Mouse (Mus musculus): ENCODE measurements around the gene Trip12. TPM values are rescaled to one million over a fixed set of nuclear protein-coding genes. Genes with fewer than 3 reads are reported as not detected.

Gene Trip12
- total RNA-seq (2014; fragmentation: Nextera tagmentation) (106 and 145 TPM in 2 replicates), total RNA-seq (2017) (138 and 204 TPM in 2 replicates)

DNA sequence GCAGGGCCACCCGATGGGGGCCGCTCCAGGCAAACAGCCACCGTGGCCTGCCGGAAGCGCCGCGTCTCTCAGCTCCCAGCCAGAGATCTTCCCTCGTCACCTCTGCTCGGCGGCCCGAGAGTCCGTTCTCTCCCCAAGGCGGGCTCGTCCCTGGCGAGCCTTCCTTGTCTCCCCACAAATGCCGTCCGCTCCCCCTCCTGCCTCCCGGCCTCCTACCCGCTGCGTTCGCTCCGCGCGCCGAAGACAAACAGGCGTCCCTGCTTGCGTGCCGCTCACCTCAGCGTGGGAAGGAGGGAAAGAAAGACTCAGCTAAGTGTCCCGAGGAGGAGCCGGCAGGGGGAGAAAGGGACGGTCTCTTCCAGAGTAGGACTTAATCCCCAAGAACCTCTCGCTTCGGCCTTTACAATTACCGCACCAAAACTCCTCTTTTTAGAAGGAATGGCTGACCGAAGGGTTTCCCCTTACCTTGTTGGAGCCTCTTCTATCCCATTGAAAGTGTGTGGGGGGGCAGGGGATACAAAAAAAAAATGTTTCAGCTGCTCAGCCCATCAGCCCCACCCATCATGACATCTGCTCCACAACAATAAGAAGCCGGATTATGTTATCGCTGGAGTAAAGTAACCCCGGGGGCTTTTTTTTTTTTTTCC is at the start of gene Trip12:
Gene Trip12, minus strand, starts transcription at position 499 of the 647 bp plus-strand sequence.
- peak; percentile 45 for ATAC-seq (replicated peaks; ENCODE audit: poor library complexity, severe bottlenecking)

DNA sequence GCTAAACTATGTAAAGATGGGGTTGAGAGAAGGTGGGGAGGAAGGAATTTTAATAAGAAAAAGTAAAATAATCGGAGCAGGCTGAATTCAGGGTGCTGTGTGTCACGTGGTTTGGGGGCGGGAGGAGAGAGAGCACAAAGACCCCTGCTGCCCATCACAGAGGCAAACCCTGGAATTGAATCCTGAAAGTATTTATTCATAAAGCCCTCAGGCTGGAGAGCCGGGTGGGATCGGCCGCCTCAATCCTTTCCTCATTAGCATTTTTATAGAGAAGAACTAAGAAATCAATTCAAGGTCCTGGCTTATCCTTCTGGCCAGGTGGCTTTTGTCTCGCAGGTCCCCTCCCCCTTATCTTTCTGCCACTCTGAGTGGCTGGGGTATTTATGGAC is 49.7 kb upstream of the Trip12 start:
- no peak for ATAC-seq (replicated peaks; ENCODE audit: poor library complexity, severe bottlenecking)

DNA sequence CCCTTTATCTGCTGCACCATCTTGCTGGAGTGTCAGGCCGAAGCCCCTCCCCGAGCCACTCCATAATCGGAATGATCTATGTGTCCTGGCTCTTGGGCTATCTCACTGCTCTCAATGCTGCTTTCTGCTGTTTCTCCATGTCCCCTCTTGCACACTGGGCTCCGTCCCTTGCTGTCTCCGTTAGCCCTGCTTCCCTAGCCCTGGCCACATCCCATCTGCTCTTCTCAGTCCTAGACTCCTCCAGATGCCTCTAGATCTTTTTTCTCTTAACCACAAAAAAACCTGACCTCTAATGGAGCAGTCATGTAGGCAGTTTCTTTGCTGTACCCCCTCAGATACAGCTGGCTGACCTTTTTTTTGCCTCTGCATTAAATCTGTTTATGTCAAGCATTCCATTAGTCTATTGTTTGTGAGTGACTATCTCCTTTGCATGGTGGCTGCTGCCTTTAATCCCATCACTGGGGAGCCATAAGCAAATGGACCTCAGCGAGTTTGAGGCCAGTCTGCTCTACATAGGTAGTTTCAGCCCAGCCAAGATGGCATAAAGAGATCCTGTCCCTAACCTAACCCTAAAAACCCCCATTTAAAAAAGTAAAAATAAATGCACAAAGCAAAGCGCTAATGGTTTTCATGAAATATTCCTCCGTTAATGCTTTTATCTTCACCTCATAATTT is 49.2 kb upstream of the Trip12 start:
- no peak for ATAC-seq (replicated peaks; ENCODE audit: poor library complexity, severe bottlenecking)

DNA sequence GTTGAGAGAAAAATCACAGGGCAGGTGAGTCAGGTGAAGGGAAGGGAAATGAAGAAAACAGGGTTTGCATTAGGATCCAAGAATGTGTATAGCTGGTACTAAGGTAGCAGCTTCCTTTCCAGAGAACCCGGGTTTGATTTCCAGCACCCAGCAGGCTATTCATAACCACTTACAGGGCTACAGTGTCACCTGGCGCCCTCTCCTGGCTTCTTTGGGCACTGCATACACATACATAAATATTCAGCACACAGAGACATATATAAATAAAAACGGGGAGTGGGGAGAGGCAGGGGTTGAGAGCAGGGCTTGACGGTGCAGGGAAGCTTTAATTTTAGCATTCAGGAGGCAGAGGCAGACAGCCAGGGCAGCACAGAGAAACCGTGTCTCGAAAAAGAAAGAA is 45.6 kb upstream of the Trip12 start:
- ATAC-seq (replicated peaks; ENCODE audit: poor library complexity, severe bottlenecking), result no peak

DNA sequence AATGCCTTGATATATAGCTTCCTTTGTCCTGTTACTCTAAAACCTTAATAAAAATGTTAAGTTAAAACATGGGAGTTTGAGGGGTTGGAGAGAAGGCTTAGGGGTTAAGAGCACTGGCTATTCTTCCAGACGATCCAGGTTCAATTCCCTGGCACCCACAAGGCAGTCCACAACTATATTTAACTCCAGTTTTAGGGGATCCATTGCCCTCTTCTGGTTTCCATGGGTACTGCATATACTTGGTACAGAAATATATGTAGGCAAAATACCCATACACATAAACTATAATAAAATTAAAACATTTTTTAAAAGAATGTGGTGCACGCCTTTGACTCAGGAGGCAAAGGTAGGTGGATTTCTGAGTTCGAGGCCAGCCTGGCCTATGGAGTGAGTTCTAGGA is 44.9 kb upstream of the Trip12 start:
- ATAC-seq (replicated peaks; ENCODE audit: poor library complexity, severe bottlenecking), result peak; percentile 67

DNA sequence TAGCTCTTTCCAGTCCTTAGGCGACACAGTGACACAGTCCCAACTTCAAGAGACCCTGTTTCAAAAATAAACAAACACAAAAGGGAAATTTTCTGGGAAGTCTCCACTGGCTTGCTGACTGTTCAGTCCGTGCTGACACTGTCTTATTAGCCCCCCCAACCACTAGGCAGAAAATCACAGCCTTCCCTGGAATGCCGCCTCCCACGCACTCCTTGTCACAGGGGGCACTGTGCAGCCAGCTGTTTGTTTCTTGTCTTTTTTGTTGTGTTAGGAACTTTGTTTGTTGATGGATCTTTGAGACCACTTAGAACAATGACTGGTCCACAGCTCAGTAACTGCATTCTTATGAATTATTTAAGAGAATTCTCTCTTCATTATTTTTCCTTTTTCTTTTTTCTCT is 43.6 kb upstream of the Trip12 start:
- no peak for ATAC-seq (replicated peaks; ENCODE audit: poor library complexity, severe bottlenecking)

DNA sequence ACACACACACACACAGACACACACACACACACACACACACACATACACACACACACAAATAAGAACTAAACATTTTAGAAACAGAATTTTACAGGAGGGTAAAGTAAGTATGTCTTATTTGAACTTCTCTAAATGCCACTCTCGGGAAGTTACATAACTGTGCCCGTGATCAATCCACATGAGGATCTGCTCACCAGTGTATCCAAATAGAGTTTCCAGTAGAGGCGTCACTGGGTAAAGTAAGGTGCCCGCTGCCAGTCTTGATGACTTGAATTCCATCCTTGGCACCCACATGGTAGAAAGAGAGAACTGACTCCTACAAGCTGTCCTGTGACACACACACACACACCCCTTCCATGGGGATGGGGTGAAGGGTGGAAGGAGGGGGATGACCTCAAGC is 42.6 kb upstream of the Trip12 start:
- 0 out of 2 replicates have a peak, but pooled peaks have one; percentile 14 for ATAC-seq (replicated peaks; ENCODE audit: poor library complexity, severe bottlenecking)

DNA sequence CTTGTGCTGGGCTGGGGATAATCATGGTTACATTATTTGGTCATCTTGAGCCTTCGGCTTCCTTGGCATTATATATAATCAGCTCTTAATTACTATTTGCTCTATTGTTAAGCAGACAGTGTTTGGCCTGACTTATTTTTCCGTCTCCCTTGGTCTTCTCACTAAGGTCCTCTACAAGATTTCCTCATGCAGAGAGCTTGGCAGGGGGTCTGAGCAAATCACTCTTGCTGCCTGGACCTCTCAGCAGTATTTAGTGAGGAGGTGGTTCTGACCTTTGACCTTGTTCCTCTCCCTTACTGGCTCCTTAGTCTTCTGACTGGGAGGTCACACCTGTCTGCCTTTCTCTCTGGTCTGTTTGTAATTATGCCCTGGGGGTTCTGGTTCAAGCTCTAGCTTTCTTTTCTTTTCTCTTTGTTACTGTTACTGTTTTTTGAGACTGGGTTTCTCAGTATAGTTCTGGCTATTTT is 41.8 kb upstream of the Trip12 start:
- no peak for ATAC-seq (replicated peaks; ENCODE audit: poor library complexity, severe bottlenecking)

DNA sequence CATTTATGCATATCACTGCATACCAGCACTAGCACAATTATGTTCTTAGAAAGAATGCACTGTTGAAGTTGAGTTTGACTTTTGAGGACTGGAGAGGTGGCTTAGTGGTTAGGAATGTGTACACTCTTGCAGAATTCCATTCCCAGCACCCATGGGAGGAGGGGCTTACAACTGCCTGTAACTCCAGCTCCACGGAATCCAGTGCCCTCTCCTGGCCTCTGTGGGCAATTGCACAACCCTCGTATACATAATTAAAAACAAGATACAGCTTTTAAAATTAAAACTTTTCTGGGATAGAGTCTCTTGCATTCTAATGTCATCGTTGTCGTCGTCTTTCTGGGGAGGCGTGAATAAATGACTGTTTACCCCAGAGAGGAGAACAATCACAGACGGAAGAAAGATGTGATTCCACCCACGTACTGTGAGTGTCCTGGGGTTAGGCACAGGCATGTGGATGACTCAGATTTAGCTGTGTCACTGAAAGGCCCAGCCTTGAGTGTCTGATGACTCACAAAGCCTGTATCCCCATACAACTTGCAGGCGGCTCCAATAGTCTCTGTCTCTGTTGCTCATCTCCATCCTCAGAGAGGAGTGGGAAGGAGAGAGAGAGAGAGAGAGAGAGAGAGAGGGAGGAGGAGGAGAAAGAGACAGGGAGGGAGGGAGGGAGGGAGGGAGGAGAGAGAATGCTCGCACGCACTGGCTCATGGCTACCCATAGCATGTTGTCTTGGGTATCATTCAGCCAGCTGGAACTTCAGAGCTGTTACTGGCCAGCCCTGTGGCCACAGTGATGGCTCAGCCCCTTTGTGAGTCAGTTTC is 41.1 kb upstream of the Trip12 start:
- peak; percentile 61; the same call in 1 of the 2 replicates for ATAC-seq (replicated peaks; ENCODE audit: poor library complexity, severe bottlenecking)

DNA sequence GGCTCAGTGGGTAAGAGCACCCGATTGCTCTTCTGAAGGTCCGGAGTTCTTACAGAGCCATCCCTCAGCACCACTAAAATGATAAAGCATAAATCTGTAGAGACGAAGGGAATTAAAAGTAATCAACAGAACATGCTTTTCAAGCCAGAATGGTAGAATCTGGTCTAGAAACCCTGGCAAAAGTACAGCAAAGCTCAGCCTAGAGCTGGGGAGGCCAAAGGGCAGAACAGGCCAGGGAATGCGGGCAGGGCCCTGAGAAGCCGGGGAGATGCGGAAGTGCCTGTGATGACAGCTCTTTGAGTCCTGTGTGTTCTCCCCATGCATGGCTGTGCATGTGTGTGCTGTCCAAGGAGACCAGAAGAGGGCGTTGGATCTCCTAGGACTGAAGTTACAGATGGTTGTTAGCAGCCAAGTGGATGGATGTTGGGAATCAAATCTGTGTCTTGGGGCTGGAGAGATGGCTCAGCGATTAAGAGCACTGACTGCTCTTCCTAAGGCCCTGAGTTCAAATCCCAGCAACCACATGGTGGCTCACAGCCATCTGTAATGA is 39.3 kb upstream of the Trip12 start:
- ATAC-seq (replicated peaks; ENCODE audit: poor library complexity, severe bottlenecking), result no peak

DNA sequence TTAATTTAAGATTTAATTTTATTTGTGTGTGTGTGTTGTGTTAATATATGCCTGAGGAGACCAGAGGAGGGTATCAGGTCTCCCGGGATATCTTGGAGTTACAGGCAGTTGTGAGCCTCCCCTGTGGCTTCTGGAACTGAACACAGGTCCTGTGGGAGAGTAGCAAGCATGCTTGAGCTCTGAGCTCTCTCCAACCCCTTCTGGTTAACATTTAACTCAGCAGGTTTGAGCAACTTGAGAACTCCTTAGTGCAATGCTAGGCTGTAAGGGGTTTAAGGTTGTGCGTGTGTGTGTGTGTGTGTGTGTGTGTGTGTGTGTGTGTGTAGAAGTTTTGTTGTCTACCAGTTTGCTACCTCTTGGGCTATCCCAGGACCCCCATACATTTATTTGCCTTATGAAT is 37.3 kb upstream of the Trip12 start:
- ATAC-seq (replicated peaks; ENCODE audit: poor library complexity, severe bottlenecking), result no peak

DNA sequence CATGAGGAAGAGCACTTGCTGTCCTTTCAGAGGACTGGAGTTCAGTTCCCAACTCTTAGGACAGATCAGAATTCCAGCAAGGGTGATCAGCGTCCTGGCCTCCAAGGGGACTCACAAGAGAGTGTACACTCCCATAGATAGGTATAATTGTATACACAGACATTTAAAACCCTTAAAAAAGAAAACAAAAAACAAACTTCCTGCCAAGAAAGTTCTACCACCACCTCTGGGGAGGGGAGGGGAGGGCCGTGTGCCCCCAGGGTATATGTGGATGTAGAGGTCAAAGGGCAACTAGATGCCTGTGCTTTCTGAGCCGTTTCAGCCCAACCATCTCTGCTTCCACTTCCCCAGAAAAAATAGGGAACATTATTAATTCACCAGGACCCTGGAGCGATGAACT is 32.6 kb upstream of the Trip12 start:
- no peak for ATAC-seq (replicated peaks; ENCODE audit: poor library complexity, severe bottlenecking)

DNA sequence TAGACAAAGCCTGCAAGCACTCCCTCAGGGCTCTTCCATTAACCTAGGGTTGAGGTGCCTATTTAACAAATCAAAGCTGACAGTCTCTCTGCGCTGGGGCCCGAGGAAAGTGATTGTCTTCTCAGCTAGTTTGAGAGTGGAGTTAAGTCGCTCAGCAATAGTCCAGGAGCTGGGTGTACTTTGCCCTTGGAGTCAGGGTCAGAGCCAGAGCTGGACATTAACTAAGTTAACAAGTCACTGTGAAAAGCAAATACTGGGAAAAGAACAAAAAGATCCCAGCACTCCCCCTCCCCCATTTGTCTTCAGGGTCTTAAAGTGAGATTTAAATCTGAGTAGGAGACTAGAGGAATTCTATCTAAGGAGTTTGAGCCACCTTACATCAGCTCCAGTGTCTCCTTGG is 31.8 kb upstream of the Trip12 start:
- no peak for ATAC-seq (replicated peaks; ENCODE audit: poor library complexity, severe bottlenecking)

DNA sequence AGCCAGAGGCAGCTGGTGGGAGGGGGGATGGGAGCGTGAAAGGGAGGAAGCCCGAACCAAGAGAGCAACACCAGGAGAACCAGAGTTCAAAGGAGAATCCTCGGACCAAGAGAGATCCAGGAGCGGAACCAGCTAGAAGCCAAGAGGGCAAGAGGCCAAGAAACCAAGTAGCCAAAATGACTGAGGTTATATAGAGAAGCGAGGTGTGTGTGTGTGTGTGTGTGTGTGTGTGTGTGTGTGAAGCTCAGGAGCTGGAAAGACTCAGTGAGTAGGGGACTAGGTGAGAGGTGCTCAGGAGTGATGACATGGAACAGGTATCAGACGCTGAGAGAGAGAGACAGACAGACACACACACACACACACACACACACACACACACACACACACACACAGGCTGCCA is 30.8 kb upstream of the Trip12 start:
- ATAC-seq (replicated peaks; ENCODE audit: poor library complexity, severe bottlenecking), result no peak

DNA sequence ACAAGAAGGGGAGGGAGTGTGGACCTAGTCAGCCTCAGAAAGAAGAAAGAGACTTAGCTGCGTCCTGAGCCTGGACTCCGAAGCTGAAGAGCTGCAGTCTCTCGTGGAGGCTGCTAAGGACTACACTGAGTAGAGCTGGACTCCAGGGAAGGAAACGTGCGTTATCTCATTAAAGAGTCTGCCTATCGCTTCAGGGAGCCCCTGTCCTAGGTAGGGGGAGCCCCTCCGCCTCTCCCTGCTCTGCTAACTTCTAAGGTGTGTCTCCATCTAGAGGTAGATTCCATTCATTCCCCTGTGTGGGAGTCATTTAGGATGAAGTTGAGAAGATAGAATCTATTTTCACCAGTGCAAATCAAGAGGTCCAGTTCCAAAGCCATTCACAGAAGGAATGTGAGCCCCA is 29.2 kb upstream of the Trip12 start:
- no peak for ATAC-seq (replicated peaks; ENCODE audit: poor library complexity, severe bottlenecking)

DNA sequence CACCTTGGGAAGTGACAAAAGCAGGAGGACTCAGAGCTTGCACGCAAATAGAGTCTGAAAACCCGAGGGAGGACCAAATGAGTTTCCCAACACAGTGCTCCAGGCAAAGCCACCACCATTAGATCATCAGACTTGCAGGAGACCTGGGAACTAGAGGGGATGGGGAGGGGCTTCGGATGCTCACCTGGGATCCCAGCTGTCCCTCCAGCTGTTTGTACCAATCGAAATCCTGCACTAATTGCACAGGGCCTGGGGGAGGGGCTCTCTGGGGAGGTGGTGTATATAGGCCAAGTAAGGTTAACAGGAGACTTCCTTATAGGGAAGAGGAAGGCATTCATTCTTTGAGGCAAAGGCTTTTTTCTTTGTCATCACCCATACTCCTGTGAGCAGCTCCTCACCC is 28.5 kb upstream of the Trip12 start:
- ATAC-seq (replicated peaks; ENCODE audit: poor library complexity, severe bottlenecking), result no peak

DNA sequence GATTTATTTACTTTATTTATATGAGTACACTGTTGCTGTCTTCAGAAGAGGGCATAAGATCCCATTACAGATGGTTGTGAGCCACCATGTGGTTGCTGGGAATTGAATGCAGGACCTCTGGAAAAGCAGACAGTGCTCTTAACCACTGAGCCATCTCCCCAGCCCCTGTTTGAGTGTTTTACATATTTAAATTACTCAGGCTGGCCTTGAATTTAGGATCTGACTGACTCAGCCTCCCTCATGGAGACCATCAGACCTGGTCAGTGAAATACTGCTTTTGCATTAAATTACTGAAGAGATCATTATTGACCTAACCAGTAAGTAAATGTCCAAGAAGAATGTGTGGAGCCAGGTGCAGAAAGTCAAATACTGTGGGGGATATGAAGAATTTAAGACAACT is 28.0 kb upstream of the Trip12 start:
- ATAC-seq (replicated peaks; ENCODE audit: poor library complexity, severe bottlenecking), result no peak

DNA sequence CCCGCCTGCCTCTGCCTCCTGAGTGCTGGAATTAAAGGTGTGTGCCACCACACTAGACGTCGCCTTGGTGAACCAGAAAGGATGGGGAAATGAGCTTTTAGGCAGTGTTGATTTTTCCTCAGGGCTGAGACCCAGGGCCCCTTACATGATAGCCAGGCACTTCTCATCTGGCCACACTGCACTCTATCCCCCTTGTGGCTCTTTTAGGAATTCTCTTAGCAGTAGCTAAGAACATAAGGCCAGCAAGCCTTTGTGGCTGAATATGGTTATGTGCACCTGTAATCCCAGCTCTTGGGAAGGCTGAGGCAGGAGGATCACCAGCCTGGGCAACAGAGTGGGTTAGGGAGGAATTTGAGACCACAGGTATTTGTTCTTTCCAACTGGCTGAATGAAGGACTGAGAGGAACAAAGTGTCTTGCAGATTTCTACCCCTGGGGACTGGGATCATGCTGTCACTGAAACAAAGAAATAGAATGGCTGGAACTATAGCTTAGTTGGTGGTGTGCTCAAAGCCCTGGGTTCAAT is 26.5 kb upstream of the Trip12 start:
- no peak for ATAC-seq (replicated peaks; ENCODE audit: poor library complexity, severe bottlenecking)

DNA sequence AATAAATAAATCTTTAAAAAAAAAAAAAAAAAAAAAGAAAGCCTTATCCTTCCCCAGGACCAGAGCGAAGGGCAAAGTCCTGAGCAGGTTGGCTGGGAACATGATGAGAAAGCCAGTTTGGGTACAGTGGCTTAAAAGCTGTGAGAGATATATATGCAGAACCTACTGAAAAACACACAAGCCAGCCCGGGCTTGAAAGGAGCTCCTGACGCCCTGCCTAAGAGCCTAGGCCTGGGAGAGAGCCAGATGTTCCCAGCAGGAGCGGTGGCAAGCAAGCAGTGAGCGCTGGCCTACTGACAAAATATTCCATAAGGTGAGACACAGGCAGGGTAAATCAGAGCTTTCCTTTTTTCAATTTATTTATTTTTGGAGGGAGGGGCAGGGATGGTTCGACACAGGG is 25.9 kb upstream of the Trip12 start:
- no peak for ATAC-seq (replicated peaks; ENCODE audit: poor library complexity, severe bottlenecking)

DNA sequence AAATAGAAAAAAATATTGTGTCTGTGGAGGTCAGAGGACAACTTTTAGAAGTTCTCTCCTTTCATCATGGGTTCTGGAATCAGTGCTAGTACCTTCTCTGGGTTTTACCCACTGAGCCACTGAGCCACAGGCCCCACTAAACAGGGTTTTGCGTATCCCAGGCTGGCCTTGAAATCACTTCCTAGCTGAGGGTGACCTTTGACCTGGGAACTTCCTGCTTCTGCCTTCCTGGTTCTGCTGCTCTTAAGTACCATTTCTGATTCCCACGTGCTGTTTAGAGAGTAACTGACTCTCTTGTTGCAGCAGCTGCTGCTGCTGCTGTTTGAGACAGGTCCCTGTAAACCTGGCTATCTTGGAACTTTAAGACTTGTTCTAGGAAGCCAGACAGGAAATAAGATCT is 24.3 kb upstream of the Trip12 start:
- 0 out of 2 replicates have a peak, but pooled peaks have one; percentile 22 for ATAC-seq (replicated peaks; ENCODE audit: poor library complexity, severe bottlenecking)

DNA sequence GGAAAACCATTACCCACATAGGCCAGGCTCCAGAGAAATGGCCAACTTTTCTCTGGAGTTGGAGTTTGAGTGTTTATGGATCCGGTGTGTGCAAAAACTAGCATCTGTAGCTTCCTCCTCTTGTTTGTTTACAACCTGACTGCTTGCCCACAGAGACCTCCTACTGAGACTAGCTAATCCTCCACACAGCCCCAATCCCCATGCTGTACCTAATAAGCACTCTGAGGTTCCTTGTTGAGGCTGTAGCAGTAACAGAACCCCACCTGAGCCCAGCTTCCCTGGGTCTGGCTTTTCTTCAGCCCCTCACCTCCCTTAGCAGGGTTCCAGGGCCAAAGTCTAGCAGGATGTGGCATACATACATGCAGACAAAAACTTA is 20.9 kb upstream of the Trip12 start:
- no peak for ATAC-seq (replicated peaks; ENCODE audit: poor library complexity, severe bottlenecking)

Measured in granulocyte monocyte progenitor cell, adult 5-6 weeks (primary cell).